8 mouse cellular contexts compared by ENCODE assay signal in genomic region chr9:14276481-14277287, GRCm38 (mm10). TPM values are rescaled to one million over a fixed set of nuclear protein-coding genes. Genes with fewer than 3 reads are reported as not detected.
DNase-seq lines count a peak whose midpoint lies in the region; ATAC-seq and TF ChIP-seq lines count a peak whose summit lies in the region.

No protein-coding gene starts in this region.

- H3K36me3 ChIP-seq in kidney, adult 2 months (ENCODE audit: control insufficient read depth, insufficient read depth, low read length): no peaks in the 10 kb centered on the region
- H3K36me3 ChIP-seq in limb, embryonic 13.5 days: no peaks in the 10 kb centered on the region

- H3K9ac ChIP-seq in limb, embryonic 13.5 days: peak overlapping the region; percentile 96

- no peaks in the 10 kb centered on the region for H3K9me3 ChIP-seq in limb, embryonic 13.5 days

- no peaks in the 10 kb centered on the region for H3K27me3 ChIP-seq in kidney, adult 2 months (replicated peaks; ENCODE audit: control insufficient read depth, insufficient read depth, low read length)
- no peaks in the 10 kb centered on the region for H3K27me3 ChIP-seq in limb, embryonic 13.5 days

- intact Hi-C loops in gastrocnemius, postnatal 14 days (cut with DNase I; ENCODE audit: low total_unique reads): no loop called here

- H3K4me1 ChIP-seq in kidney, adult 2 months (ENCODE audit: control insufficient read depth, insufficient read depth, low read length): peaks cover 3% of the 10 kb centered on the region; the same call in 1 of the 2 replicates
- H3K4me1 ChIP-seq in limb, embryonic 13.5 days: peaks cover 23% of the 10 kb centered on the region

- H3K27ac ChIP-seq in kidney, adult 2 months (ENCODE audit: insufficient read depth, low read depth, low read length): peak overlapping the region; percentile 41
- peak overlapping the region; percentile 97 for H3K27ac ChIP-seq in limb, embryonic 13.5 days

- ATAC-seq in limb, embryonic 13.5 days (ENCODE audit: low FRiP score, low read depth): peak; percentile 55

- peak; percentile 13 to 45 for DNase-seq in urinary bladder, postnatal 36 days (ENCODE audit: low spot score in 2 of 2)
- no peak for DNase-seq in urinary bladder, postnatal 25 days (ENCODE audit: low spot score)
- peak; percentile 79 to 83 for DNase-seq in cerebellum, postnatal 10 days
- peak; percentile 54 for DNase-seq in gastrocnemius, postnatal 14 days
- DNase-seq in kidney, adult 2 months: peak; percentile 45
- DNase-seq in natural killer cell, adult 2 months (ENCODE audit: low spot score in 2 of 2): peak; percentile 67 to 78
- DNase-seq in thymus, postnatal 0 days (ENCODE audit: low spot score): peak; percentile 48

- no peak for TF ChIP-seq CTCF in kidney, adult 2 months (conservative IDR thresholded peaks at IDR 0.05; ENCODE audit: insufficient read depth, insufficient read length, low read depth, low read length)

- H3K4me3 ChIP-seq in kidney, adult 2 months (ENCODE audit: insufficient read depth, low read depth, low read length): peak overlapping the region; percentile 80
- peak overlapping the region; percentile 92 for H3K4me3 ChIP-seq in limb, embryonic 13.5 days

- peak overlapping the region; percentile 68 for H3K4me2 ChIP-seq in limb, embryonic 13.5 days (replicated peaks)

- under 1% methylated on average over 60 of the region's 61 CpGs for WGBS in kidney, adult 2 months
- under 1% methylated on average over 48 of the region's 61 CpGs for WGBS in limb, embryonic 13.5 days

- TF ChIP-seq POLR2A in kidney, adult 2 months (IDR thresholded peaks at IDR 0.05; ENCODE audit: low read depth, low read length): no peak

RNA-seq across cellular contexts. Expression of gene Sesn3, which starts 1.8 kb away (rescaled TPM):
- total RNA-seq in gastrocnemius, postnatal 14 days (2021): 10 to 100 TPM; 31.2 to 42.4 TPM
- polyA plus RNA-seq in kidney, adult 2 months (2012; rRNA removed): 11.1 and 13.0 TPM in 2 replicates
- polyA plus RNA-seq in limb, embryonic 13.5 days (2015; fragmentation: Nextera tagmentation; extraction: Ambion mirVana): 26.6 and 27.9 TPM in 2 replicates
- polyA plus RNA-seq in thymus, postnatal 0 days (2015; fragmentation: Nextera tagmentation; extraction: Ambion mirVana): 18.8 and 19.3 TPM in 2 replicates
